Mouse (Mus musculus): ENCODE data around the gene Gm4969.
"Not testable (repeated sequence)": the region's sequence is repeated elsewhere in the genome, so short reads cannot be mapped to it uniquely, and the experiment has no call there.

Gene Gm4969

DNA sequence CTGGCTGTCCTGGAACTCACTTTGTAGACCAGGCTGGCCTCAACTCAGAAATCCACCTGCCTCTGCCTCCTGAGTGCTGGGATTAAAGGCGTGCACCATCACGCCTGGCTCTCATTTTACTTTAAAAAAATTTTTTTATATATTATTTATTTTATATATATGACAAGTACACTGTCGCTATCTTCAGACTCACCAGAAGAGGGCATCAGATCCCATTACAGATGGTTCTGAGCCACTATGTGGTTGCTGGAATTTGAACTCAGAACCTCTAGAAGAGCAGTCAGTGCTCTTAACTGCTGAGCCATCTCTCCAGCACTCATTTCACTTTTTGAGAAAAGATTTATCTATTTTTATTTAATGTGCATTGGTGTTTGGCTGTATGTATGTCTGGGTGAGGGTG, 47.1 kb downstream of the Gm4969 start:
- not testable (repeated sequence) for DNase-seq (ENCODE audit: low spot score in 2 of 2)

DNA sequence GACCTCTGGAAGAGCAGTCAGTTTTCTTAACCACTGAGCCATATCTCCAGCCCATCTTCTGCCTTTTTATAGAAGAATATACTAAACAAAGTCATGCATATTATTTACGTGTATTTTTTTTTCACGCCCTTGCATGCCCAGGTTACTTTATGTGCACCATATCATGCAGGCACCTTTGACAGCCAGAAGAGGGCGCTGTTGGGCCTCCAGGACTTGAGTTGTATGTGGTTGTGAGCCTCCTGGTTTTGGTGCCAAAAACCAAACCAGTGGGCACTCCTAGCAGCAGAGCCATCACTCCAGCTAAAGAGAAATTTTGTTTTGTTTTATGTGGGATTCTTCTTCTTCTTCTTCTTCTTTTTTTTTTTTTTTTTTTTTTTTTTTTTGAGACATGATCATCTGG, 48.7 kb downstream of the Gm4969 start:
- DNase-seq (ENCODE audit: low spot score in 2 of 2), result peak in 1 of 2 experiments; percentile 57

DNA sequence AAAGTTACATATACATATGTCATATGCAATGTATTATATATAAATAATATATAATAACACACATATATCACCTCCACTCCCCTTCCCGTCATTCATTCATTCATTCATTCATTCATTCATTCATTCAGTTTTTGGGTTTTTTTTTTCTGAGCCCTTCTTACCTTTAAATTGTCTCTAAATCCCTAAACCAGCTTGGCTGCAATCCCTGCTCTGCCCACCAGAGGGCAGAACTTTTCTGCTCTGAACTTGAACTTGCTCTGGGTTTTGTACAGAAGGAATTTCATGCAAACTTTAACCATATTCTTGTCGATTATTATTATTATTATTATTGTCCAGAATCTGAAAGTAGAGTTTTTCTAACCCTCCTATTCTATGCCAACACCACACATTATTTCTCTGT, 49.5 kb downstream of the Gm4969 start:
- DNase-seq (ENCODE audit: low spot score in 2 of 2), result peak; percentile 66 to 79

DNA sequence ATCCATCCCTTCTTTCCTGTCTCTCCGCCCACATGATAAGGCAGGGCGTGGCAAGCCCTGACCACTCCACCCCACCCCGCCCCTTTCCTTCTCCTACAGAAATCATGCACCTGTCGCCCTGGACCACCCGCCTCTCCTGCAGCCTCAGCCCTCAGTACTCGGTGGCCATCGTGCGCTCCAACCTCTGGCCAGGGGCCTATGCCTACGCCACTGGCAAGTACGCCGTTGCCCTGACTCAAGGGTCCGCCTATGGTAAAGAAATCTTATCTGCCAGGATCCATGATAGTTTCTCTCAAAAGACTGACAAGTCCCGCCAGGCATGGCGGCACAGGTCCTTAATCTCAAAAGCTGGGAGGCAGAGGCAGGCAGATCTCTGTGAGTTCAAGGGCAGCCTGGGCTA, 50.2 kb downstream of the Gm4969 start:
- DNase-seq (ENCODE audit: low spot score in 2 of 2), result no peak

DNA sequence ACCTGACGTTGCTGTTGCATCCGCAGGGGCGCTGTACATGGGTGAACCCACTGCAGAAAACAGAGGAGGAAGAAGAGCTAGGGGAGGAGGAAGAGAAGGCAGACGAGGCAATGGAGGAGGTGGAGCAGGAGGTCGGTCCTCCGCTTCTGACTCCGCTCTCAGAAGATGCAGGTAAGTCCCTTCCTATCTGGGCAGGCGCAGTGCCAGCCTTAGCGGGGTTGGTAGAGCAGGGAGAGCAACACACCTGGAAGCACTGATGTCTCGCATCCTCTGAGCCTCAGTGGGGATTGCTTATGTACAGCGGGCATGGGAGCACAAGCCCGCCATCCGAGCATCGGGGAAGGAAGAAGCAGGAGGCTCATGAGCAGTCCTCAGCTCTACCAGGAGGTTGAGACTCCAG, 51.1 kb downstream of the Gm4969 start:
- DNase-seq (ENCODE audit: low spot score in 2 of 2), result no peak

DNA sequence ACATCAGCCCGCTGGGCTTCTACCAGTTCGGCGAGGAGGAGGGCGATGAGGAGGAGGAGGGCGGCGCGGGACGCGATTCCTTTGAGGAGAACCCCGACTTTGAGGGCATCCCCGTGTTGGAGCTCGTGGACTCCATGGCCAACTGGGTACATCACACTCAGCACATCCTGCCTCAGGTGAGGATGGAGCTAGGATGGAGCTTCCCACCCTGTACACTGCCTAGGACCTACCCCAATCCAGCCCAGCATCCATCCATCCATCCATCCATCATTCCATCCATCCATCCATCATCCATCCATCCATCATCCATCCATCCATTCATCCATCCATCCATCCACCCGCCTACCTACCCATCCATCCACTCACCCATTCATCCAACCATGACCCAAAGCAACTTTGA, 52.3 kb downstream of the Gm4969 start:
- DNase-seq (ENCODE audit: low spot score in 2 of 2), result no peak

DNA sequence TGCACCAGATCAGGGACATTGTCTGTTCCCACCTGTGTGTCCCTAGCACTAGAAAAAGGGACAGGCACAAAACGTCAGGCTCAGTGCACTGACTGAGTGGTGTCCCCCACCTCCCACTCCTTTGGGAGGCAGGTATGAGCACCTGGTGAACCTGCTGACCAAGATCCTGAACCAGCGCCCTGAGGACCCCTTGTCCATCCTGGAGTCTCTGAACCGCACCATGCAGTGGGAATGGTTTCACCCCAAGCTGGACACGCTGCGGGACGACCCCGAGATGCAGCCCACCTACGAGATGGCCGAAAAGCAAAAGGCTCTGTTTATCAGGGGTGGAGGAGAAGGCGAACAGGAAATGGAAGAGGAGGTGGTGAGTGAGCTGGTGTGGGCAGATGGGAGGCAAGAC, 60.8 kb downstream of the Gm4969 start:
- DNase-seq (ENCODE audit: low spot score in 2 of 2), result no peak

DNA sequence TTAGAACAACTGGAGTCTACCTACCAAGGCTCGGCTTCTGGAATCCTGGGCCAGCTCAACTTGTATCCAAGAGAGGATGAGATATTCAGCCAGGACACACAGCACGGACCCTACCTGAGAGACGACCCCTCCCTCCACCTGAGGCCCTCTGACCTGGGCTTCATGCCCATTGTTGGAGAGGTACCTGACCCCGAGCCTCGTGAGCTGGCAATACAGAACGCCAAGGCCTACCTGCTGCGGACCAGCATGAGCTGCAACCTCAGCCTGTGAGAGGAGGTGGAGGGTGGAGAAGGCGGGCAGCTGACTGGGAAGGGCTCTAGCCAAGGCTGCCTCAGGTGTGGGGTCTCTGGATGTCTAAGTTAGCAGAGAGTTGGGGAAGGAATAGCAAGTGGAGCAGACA, 63.1 kb downstream of the Gm4969 start:
- no peak for DNase-seq (ENCODE audit: low spot score in 2 of 2)

DNA sequence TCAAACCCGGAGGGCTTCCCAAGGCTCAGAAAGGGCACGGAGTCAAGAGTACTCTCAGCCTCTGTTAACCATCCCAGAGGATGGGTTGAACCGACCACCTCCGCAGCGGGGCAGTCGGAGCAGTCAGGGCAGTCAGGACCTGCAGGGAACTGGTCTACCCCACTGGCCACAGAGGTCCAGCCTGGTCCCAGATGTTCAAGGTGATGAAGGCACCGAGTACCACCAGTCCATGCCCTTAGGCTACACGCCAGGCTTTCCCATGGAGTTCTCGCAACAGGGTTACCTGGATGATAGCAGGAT, 63.4 kb downstream of the Gm4969 start:
- no peak for DNase-seq (ENCODE audit: low spot score in 2 of 2)

DNA sequence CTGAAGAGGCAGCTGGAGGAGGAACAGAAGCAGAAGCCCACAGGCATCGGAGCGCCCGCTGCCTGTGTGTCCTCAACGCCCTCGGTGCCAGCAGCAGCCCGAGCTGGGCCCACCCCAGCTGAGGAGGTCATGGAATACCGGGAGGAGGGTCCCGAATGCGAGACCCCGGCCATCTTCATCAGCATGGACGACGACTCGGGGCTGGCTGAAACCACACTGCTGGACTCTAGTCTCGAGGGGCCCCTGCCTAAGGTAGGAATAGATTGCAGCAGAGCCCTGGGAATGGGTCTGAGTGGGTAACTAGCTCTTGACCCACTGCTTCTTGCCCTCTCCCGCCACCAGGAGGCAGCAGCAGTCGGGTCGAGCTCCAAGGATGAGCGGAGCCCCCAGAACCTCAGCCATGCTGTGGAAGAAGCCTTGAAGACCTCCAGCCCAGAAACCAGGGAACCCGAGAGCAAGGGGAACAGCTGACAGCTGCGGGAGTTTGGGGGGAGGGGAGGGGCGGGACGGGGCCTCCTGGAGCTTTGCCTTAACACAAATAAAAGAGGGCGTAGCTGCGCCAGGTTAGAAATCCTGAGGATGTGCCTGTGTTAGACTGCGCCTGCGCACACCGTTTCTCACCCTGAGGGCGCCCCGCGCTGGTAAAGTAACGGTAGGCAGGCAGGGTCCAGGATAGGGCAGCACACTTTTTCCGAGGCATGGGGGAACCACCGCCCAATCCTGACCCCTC, 64.0 kb downstream of the Gm4969 start, which contains the start of gene Rsph6a:
Gene Rsph6a (plus strand): TSS at position 644 of the 730 bp plus-strand sequence.
- no peak for DNase-seq (ENCODE audit: low spot score in 2 of 2)

DNA sequence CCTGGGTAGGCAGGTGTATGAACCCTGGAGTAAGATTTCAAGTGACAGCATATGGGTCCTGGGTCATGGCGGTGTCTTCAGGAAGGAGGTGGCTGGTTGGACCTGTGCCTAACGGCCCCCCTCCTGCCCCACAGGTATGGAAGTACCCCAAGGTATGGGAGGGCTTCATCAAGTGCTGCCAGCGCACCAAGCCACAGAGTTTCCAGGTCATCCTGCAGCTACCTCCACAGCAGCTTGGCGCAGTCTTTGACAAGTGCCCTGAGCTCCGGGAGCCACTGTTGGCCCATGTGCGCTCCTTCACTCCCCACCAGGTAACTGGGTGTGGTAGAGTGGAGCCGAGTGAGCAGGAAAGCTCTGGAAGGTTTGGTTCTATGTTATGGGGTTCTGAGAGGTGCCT, 65.0 kb downstream of the Gm4969 start:
- DNase-seq (ENCODE audit: low spot score in 2 of 2), result no peak

DNA sequence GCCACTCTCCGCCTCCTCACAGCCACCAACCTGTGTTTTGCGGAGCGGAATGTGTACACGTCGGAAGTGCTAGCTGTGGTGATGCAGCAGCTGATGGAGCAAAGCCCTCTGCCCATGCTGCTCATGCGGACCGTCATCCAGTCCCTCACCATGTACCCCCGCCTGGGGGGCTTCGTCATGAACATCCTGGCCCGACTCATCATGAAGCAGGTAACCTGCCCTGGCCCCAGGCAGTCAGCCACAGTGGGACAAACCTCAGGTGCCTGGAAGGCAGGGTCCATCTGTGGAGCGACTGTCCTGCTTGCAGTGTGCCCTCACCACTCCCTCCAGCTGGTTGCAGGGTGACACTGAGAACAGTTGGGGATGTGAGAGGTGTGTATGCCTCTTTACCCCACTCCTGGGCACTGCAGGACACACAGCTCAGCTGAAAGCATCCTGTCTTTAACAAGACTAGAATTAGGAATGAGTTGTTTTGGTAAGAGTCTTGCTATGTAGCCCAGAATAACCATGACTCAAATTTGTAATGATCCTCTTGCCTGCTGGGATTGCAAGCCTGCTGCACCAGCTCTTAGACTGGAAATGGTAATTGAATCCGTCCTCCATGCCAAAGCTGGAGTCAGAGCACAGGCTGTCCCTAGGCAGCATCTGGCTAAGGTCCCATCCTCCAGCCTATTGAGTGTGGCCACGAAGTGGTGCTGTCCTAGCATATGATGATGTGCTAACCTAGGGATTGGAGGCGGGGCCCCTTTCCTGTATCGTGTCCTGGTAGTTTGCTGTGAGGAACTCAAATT, 65.6 kb downstream of the Gm4969 start:
- DNase-seq (ENCODE audit: low spot score in 2 of 2), result no peak

DNA sequence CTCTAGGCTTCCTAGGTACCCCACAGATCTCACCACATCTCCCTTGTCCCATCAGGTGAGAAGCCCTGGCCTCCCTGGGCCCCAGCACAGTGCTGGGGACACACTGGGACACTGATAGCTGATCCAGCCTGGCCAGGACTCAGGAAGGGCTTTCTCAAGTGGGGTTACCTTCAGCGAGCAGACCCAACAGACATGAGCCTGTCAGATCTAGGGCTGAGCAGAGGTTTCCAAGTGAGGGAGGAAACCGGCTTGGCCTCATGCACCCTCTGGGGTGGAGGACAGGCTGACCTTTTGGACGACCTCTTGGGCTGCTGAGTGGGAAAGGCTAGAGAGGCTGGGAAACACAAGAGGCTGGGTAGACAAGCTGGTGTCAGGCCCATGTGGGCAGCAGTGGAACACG, 67.0 kb downstream of the Gm4969 start:
- no peak for DNase-seq (ENCODE audit: low spot score in 2 of 2)

DNA sequence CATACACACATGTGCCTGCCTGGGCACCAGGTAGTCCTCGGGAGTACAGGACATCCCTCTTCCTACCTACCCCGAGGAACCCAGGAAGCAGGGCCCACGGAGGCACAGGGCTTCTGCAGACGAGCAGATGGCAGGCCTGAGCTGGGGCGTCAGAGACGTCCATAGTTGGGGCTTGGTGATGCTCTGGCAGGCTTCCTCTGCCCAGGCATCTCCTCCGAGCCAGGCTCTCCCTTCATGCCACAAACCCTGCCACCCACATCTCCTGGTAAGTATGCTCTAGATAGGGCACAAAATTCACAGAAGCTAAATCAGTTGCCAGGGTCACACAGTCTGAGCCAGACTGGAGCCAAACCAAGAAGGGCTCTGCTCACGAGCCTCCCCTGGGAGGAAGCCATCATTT, 68.0 kb downstream of the Gm4969 start:
- no peak for DNase-seq (ENCODE audit: low spot score in 2 of 2)

DNA sequence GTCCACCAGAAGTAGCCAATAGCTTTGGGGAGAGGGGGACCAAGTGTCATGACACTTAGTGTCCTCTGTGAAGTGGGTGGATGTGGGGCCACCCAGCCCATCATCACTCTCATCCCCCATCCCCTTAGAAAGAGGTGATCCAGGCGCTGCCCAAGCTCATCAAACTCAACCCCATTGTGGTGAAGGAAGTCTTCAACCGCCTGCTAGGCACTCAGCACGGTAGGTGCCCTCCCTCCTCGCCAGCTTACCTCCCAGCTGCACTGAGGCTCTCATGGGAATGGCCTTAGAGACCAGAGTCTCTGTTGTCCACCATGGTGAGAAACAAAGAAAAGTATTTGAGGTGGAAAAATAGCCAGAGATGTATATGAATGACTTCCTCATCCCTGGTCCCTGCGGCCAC, 68.9 kb downstream of the Gm4969 start:
- DNase-seq (ENCODE audit: low spot score in 2 of 2), result no peak

Data from natural killer cell, adult 2 months (primary cell).